Mouse (Mus musculus): ENCODE measurements around the gene Gm11939.

- TF ChIP-seq CTCF (IDR thresholded peaks at IDR 0.05; ENCODE audit: insufficient read depth, low read depth, low read length) (no peak), POLR2A (IDR thresholded peaks at IDR 0.05; ENCODE audit: insufficient read depth, low read depth, low read length) (no peak)
Measured at GRCm38 (mm10) chr11:99566530-99566929, 7.3 kb upstream of the Gm11939 start, which contains the start of gene Krtap3-1.
